Mouse (Mus musculus): Measurements from ENCODE around the gene Tram2. TPM values are rescaled to one million over a fixed set of nuclear protein-coding genes. Genes with fewer than 3 reads are reported as not detected.

Gene Tram2
- total RNA-seq, 2 experiments from 2014 or later = 2.4 to 2.8 TPM

DNA sequence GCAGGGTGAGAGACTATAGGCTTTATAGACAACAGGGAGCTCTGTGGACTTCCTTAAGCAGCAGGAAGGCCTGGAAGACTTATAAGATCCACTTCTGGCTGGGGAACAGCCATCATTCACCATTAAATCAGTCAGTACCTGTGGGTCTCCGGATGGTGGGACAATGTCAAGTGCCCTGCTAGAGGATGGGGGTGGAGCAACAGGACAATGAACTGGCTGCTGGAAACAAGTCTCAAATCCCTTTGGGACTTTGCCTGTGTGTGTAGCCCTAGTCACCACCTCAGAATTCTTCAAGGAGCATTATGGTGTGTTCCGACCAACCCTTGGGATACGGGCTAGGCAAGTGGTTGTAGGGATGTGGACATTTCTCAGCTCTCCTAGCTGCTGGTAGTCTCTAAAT is 55.9 kb downstream of the Tram2 start:
- DNase-seq (ENCODE audit: low spot score in 2 of 2) = no peak

DNA sequence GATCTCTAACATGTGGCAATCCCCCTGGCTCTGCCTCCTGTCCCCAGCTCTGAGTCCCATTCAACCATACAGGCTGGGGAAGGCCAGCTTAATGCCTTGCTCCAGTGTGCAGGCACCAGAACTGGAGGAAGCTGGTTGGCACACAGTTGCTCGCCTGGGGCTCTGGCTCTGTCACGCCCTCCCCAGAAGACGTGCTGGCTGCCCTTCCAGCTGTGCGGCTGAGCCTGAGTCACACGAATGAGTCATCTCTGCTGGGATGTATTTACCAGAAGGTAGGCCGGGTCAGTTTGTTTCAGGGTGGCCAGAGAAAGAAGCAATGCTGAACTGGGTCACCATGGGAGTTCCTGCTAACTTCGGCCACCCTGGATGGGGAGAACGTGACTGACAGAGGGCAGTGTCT is 64.6 kb downstream of the Tram2 start:
- DNase-seq (ENCODE audit: low spot score in 2 of 2) = no peak

DNA sequence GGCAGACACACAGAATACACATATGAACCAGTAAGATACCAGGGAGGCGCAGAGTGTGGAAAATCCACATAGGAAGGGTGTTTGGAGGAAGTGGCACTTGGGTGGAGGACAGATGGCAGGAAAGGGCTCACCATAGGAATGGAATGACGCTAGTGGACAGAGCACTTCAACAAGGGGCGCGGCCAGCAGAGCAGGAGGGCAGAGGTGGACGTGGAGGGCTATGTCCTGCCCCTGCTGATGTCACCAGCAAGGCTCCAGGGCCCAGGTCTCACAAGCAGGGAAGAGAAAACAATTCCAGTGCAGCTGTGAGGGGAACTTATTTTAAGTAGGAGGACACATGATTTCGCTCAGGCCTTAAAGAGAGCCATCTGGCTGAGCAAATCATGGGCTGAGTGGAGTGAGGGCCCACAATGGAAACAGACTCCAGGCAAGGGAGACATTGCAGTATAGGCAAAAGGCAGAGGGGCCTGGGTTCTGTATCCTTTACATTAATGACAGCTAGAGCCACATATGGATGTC is 68.7 kb downstream of the Tram2 start:
- no peak for DNase-seq (ENCODE audit: low spot score in 2 of 2)

DNA sequence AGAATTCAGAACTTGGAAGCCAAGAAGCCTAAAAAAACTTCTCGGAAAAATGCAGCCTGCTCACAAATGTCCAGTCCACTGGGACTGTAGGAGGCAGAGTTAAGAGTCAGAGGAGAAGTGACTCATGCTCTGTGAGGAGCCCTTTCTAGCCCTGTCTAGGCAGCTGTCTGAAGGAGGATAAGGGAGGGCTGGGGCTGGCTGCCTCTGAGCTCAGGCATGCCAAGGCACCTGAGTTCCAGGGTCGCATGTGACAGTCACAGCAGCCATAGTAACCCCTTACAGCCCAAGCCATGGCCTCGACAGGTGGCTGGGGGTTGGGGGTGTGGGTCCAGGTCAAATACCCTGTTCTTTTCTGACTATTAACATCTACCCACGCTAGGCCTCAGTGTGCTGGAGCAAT is 70.1 kb downstream of the Tram2 start:
- DNase-seq (ENCODE audit: low spot score in 2 of 2) = no peak

DNA sequence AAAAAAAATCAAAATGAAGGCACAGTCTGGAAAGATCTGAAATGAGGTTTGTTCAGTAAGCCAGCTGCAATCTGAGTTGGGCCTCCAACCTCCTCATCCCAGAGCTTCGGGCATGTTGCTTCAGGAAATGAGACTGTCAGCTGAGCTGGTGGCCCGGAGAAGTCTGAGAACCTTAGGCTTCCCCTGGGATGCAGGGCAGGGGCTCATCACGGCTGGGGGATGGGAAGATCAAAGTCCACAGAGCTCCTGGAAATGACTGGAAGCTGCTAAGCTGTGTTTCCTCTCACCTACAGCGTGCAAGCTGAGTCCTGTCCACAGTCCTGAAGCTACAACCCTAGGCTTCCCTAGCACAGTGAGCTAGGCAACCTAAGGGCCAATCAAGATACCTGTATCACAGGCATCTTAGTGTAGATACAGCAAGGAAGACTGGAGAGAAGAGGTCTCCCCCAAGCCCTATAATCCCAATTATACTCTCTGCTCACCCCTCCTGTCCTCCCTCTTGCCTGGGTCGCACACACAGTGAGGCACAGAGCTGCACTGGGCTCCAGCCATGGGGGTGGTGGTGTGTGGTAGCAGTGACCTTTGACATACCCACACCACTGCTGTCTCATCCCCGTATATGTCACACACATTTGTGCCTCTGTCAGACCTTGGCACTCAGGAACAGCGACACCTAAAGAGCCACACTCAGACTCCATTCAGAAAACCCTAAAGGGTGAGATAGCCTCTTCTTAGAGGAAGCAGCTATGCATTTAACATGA is 70.9 kb downstream of the Tram2 start:
- no peak for DNase-seq (ENCODE audit: low spot score in 2 of 2)

DNA sequence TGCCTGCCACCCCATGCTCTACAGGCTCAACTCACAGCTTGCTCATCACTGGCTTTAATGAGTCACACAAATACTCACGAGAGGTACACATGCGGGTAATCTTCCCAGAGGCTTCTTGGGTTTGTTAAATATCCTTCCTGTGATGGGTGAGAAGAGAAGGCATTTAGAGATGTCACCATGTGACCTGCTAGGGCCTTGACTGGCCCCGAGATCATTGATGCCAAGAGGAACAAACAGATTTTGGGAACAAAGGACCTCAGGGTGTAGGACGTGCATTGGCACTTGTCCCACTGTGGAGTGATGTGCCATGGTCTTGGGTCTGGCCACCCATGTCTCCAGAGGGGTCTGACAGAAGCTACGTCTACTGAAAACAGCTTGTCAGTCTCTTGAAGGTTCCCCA is 72.3 kb downstream of the Tram2 start:
- DNase-seq (ENCODE audit: low spot score in 2 of 2) = no peak

DNA sequence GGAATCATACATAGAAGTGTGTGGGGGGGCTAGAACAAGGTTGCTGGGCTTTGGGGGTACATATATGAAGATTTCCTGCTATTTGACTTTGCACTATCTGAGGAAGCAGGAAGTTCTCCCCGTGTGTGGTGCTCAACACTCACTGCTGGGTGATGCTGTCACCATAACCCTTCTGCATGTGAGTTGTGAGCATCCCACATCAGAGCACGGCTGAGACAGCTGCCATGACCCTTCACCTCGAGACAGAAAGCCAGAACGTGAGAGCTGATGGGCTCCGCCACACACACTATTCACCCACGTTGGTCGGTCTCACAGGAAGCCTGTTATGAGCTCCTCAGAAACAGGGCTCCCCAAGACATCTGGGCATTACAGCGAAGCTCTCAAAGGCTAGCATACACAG is 74.4 kb downstream of the Tram2 start:
- DNase-seq (ENCODE audit: low spot score in 2 of 2) = no peak

DNA sequence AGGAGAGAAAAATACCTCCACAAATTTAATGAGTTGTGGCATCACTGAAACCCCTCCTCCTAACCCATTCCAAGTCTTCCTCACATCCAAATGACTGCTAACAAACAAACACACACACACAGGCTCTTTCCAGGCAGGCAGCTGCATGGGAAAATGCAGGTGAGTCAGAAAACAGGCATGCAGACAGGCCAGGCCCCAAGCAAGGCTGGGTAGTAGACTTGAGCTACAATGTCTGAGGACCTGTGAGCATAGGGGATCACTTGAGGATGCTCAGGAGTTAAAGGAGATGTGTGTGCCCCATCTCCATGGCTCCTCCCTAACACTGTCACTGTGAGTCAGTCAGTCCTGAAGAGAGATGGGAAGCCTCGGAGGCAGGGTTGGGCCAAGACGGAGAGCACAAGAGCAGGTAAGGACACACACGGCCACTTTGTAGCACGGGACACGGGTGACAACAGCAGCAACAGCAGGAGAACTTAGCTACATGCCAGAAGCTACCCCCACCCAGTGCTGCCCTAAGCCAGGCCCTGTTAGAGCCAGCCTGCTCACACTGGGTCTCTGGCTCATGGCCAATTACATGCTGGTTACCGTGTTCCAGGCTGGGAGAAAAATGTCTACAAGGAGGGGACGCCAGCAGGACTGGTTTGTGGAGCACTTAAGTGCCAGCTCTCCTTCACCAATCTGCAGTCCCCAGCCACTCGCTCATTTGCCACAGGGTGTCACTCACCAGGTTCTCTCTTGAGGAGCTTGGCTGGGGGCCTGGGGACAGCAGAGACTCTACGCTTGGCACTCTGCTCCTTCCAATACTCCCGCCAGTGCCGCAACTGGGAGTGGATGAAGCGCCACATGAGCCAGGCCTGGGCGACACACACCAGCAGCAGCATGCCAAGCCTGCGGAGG is 76.5 kb downstream of the Tram2 start:
- DNase-seq (ENCODE audit: low spot score in 2 of 2) = peak; percentile 45 to 59

DNA sequence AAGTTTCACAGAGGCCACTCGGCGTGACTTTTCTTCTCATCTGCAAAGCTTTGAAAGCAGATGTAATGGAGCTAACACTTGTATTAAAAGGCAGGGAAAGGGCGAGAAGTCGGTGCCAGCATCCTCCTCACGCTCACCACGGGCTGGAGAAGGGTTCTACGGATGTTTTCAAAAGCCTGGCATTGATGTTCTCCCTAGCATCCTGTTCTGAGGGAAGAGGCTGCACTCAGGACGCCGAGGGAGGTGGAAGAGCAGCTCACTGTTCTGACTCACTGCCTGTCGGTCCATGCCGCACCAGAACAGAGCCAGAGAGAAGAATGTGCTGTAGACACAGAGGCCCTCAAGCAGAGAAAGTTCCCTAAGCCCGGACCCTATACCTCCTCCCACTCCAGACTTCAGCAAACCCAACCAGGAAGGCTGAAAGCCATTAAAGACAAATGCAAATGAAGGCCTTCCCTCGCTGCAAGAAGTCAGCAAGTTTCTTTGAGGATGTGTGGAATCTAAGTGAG is 81.1 kb downstream of the Tram2 start:
- no peak for DNase-seq (ENCODE audit: low spot score in 2 of 2)

DNA sequence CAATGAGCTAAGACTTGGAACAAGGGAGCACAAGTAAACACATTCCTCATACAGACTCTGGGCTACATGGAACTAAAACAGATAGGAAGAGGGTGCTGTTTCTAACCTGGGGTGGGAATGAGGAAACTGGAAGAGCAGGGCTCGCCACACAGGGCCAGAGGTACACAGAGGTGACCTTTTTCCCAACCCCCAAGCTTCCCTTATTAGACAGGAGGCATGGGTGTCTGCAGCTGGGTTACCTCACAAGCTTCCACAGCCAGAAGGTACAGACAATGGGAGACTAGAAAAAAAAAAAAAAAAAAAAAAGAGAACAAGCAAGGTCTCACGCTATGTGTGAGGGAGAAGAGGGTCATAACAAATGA is 81.7 kb downstream of the Tram2 start:
- no peak for DNase-seq (ENCODE audit: low spot score in 2 of 2)

DNA sequence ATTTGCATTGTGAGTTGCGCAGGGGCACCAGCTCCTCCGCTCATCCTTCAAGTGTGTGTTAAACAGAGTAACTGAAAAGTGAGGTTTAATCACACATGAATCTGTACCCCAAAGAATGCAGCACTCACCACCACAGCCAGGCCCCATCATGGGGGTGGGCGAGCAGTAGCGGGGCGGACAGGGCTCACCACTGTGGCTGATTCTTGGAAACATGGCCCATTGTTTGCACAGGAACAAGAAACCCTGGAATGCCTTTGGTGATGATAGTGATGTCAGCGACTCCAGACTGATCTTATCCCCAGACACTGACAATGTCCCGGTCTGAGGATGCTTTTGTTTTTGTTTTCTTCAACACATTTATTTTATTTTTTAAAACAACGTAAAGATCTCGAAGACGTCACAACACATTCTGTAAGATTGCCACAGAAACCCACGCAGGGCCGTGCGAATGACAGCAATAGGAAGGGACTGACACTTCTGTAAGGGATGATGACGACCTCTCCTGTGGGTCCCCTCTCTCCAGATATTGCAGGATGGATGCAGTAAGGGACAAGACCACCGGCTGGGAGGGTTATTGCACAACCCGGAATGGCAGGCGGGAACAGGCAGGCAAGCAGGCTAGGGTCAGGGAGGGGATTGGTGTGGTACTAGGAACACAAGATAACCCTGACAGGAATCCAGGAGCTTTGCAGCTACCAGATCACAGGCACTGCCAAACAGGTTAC is 82.3 kb downstream of the Tram2 start:
- DNase-seq (ENCODE audit: low spot score in 2 of 2) = no peak

DNA sequence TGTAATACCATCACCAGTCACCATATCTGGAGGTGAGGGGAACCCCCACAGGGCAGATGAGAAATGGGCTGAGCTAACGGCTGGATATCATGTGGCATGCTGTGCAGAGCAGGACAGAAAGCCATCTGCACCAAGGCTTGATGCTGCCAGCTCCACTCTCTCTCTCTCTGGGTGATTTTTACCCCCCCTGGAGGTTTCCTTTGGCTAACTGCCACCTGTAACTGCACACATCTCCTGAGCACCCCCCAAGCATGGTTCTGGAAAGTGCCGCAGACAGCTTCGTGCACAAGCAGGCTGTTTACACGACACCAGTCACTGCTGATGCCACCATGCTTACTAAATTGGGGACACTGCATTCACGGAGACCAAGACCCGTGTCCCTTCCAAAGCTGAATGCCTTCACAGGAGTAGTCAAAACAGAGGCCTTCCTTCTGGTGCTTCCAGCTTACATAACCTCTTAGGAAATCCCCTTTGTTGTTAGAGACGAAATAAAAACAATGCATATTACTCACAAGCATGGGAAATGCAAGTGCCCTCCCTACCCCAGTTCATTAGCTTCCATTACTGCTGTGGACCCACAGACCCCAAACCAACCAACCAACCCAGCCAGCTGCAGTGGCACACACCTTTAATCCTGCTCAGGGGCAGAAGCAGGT is 83.6 kb downstream of the Tram2 start:
- DNase-seq (ENCODE audit: low spot score in 2 of 2) = no peak

DNA sequence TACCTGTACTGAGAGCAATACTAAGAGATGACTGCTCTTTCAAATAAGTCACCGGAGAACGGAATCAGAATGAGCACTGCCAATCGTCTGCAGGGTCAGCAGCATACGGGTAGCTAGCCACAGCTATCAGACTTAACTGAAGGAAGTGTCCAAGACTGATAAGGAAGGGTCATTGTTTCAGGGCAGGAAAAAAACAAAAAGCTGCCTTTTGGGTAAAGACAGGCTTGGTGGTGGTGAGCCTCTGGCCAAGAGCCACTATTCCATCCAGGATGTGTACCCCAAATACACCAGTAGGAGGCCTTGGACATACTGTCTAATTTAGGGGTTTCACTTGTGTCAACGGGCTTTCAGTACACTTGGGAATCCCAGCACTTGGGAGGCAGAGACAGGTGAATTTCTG is 84.7 kb downstream of the Tram2 start:
- DNase-seq (ENCODE audit: low spot score in 2 of 2) = no peak

DNA sequence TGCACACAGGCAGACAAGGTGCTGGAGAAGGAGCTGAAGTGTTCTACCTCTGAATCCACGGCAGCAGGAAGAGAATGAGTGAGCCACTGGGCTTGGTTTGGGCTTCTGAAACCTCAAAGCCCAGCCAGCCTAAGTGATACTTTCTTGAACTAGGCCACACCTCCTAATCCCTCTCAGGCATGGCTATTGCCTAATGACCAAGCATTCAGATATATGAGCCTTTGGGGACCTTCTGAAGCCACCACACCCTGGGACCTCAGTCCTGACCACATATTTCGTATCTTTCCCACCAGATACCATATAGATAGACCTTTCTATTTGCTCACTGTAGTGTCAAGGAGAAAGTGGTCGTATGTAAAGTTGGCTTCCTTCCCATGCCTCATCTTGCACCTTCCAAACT is 85.3 kb downstream of the Tram2 start:
- DNase-seq (ENCODE audit: low spot score in 2 of 2) = no peak

DNA sequence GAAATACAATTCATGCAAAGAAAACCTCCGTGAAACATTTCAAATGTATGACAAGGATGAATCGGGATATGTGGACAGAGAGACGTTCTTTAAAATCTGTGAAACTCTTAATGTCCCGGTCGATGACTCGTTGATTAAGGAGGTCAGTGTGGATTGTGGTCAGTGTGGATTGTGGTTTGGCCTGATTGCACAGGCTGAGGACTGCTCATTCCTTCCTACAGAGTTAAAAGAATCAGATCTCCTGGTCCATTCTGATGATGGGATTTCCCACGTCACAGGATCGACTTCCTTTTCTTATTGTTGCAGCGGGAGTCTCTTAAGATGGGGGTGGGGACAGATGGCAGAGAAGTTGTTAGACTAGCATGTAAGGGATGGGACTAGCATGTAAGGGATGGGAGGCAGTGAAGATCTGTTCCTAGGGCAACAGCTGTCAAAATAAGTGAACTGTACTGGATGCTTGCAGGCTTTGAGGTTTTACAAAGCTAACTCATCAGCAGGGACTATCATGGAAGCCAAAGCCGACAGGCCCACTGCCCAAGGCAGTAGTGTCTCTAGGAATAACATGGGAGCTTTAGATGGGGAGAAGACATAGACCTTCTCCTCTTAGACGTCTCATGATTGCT is 89.5 kb downstream of the Tram2 start:
- no peak for DNase-seq (ENCODE audit: low spot score in 2 of 2)

DNA sequence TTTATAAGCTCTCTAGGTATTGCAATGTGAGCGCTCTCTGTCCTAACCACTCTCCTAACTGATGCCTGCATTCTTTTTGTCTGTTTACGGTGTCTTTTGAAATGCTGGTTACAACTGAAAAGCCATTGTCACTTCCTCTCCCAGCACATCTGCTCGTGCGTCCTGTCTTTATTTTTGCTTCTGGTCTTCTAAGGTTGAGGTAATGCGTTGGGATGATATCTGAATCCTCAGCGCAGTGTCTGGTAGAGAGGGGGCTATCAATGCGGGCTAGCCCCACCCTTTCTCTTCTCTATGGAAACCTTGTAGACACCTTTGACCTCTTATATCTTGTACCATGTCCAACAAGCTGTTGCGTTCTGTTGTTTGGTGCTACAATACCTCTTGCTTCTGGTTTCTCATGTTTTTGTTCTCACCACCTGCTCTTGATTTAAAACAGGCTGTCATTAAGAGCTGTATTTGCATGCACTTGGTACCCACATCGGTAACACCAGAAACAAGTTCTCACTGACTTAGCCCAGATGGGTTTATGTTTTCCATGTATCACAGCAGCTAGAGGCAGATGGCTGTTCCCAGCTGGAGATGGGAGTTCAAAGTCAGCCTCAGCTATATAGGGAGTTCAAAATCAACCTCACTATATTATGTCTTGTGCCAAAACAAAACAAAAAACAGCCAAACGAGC is 92.5 kb downstream of the Tram2 start:
- no peak for DNase-seq (ENCODE audit: low spot score in 2 of 2)

DNA sequence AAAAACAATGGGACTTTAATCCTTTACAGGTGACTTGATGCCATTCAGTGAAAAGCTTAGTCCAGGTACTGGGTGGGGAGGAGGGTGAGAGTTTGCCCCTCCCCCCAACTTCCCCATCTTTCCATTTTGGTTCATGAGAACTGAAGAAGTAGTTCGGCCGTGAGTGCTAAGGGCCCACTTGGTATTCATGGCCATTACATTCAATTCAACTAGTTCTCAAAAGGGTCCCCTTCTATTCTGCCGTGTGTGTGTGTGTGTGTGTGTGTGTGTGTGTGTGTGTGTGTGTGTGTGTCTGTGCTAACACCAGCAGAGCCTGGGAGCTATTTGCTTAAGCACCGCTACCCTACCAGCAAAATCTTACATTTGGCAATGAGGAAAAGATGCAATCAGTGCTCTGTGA is 94.4 kb downstream of the Tram2 start:
- no peak for DNase-seq (ENCODE audit: low spot score in 2 of 2)

DNA sequence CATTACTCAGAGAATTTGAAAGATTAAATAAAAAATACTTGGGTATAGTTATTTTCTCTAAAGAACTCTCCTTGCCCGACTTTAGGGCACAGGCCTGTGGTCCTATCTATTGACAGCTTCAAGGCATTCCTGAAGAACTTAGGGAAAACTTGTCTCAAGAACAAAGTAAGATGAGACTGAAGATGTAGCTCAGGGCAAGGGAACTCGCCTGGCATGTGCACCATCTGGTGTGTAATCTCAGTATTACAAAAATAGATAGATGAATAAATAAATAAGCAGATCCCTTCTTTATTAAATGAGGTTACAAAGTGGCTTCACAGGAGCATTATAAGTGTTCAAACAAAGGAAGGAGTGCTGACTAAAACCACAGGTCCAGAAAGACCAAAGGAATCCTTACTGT is 94.9 kb downstream of the Tram2 start:
- no peak for DNase-seq (ENCODE audit: low spot score in 2 of 2)

DNA sequence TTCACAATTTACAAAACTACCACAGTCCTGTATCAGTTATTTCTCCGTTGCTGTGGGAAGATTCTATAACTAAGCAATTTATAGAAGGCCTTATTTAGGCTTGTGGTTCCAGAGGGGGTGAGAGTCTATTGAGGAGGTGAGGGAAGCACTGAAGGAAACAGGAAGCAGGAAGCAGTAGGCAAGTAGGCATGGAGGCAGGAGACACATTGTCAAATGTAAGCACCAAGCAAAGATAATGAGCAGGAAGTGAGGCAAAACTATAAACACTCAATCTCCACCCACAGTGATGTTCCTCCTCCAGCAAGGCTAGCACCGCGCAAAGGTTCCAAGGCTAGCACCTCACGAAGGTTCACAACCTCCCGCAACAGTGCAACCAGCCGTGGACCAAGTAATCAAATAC is 97.3 kb downstream of the Tram2 start:
- DNase-seq (ENCODE audit: low spot score in 2 of 2) = no peak

DNA sequence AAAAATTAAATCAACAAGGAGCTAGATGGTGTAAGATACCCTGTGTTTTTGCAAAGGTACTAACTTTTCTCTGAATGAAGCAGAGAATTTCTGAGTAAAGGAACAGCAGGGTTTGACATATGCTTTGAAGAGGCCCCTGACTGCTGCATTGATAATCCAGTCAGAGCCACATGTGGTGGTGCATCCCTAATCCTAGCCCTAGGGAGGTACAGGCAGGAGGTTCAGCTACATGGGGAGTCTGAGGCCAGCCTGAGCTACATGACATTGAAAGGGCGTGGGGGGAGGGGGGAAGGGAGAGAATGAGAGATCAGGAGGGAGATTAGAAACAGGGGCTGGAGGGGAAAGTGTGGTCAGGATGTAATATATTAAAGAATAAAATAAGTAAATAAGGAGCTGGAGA is 98.5 kb downstream of the Tram2 start:
- no peak for DNase-seq (ENCODE audit: low spot score in 2 of 2)
